Mouse (Mus musculus) testis, adult 2 months (tissue): ENCODE measurements around the gene Mmd.

Experiments used
- CTCF ChIP-seq: fragments of 200-500 bp; IDR thresholded peaks from 2 replicates; pipeline ENCODE4 v1.5.1; 2012; ENCODE audit warnings: low read depth, mild to moderate bottlenecking, inconsistent platforms, low read length, moderate library complexity; ENCODE audit not compliant: control insufficient read depth, insufficient read depth, insufficient replicate concordance
- POLR2A ChIP-seq: fragments of 200-500 bp; IDR thresholded peaks from 2 replicates; pipeline ENCODE4 v1.6.1; 2012; ENCODE audit warnings: low read depth, mild to moderate bottlenecking, inconsistent platforms, low read length, moderate library complexity; ENCODE audit not compliant: control insufficient read depth

DNA sequence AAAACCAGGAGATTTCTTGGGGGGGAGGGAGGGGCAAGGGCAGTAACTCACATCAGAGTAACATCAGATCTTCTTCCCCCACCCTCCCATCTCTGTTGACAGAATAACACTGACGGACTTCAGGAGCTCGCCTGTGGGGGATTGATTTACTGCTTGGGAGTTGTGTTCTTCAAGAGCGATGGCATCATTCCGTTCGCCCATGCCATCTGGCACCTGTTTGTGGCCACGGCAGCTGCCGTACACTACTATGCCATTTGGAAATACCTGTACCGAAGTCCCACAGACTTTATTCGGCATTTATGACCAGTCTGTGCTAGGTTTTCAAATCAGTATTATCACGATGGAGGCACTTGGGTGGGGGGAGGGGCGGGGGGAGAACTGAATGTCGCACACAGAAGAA lies 27.3 kb downstream of the Mmd start:
- no peak for TF ChIP-seq POLR2A
- TF ChIP-seq CTCF: no peak
